ENCODE assay signal across 8 mouse cellular contexts in genomic region chr3:138526916-138527666, GRCm38 (mm10). TPM values are rescaled to one million over a fixed set of nuclear protein-coding genes. Genes with fewer than 3 reads are reported as not detected.
DNase-seq lines count a peak whose midpoint lies in the region; ATAC-seq and TF ChIP-seq lines count a peak whose summit lies in the region.

No protein-coding gene starts in this region.

- WGBS in forebrain, embryonic 16.5 days = under 1% methylated on average over 64 of the region's 85 CpGs
- WGBS in lung, embryonic 14.5 days = under 1% methylated on average over 80 of the region's 85 CpGs
- WGBS in olfactory bulb, adult 2 months = 1% methylated on average over 85 of the region's 85 CpGs
- WGBS in thymus, adult 2 months = 2% methylated on average over 71 of the region's 85 CpGs

- DNase-seq in G1E (ENCODE audit: low spot score) = peak; percentile 92
- peak; percentile 95 to 98 for DNase-seq in cerebellum, adult 18-20 months
- peak; percentile 92 to 94 for DNase-seq in heart, postnatal 36 days
- peak; percentile 97 to 99 for DNase-seq in layer of hippocampus, adult 2 months (ENCODE audit: low spot score in 2 of 2)
- peak; percentile 99 for DNase-seq in lung, embryonic 14.5 days
- peak; percentile 98 for DNase-seq in thymus, adult 2 months

- no peak for TF ChIP-seq CTCF in G1E (IDR thresholded peaks at IDR 0.05; ENCODE audit: low read depth, low read length)
- peak; percentile 69 for TF ChIP-seq CTCF in layer of hippocampus, adult 2 months (conservative IDR thresholded peaks at IDR 0.05)
- peak; percentile 67 for TF ChIP-seq CTCF in lung, embryonic 14.5 days (IDR thresholded peaks at IDR 0.05; ENCODE audit: low read depth)
- TF ChIP-seq CTCF in olfactory bulb, adult 2 months (IDR thresholded peaks at IDR 0.05; ENCODE audit: insufficient read depth, low read depth, low read length) = no peak
- TF ChIP-seq CTCF in thymus, adult 2 months (IDR thresholded peaks at IDR 0.05; ENCODE audit: borderline replicate concordance, control insufficient read depth, extremely low read depth, insufficient read depth, low read length, poor library complexity) = no peak

- TF ChIP-seq POLR2A in olfactory bulb, adult 2 months (IDR thresholded peaks at IDR 0.05; ENCODE audit: insufficient read depth, low read depth, low read length) = peak; percentile 49; the same call in 1 of the 2 replicates
- TF ChIP-seq POLR2A in thymus, adult 2 months (IDR thresholded peaks at IDR 0.05; ENCODE audit: control insufficient read depth, extremely low read depth, insufficient read depth, low read length, poor library complexity) = peak; percentile 70

- H3K27ac ChIP-seq in forebrain, embryonic 16.5 days (ENCODE audit: low read length) = peak overlapping the region; percentile 96
- peak overlapping the region; percentile 94 for H3K27ac ChIP-seq in layer of hippocampus, adult 2 months
- peak overlapping the region; percentile 95 for H3K27ac ChIP-seq in lung, embryonic 14.5 days (ENCODE audit: low read depth)
- H3K27ac ChIP-seq in olfactory bulb, adult 2 months (ENCODE audit: insufficient read depth, low read depth, low read length) = peak overlapping the region; percentile 71
- H3K27ac ChIP-seq in thymus, adult 2 months (ENCODE audit: control insufficient read depth, insufficient read depth, low read length) = peak overlapping the region; percentile 59

- intact Hi-C loops in heart, postnatal 36 days (cut with DNase I) = loop anchor here (1.0 to 5.0 kb wide), 5 partner anchors 36 to 665 kb away; partner anchors contain the start of genes Adh5, H2afz, Rap1gds1 and Tspan5

- peak overlapping the region; percentile 98 for H3K4me2 ChIP-seq in forebrain, embryonic 16.5 days (ENCODE audit: low read length)
- H3K4me2 ChIP-seq in lung, embryonic 14.5 days = peak overlapping the region; percentile 91

- no peaks in the 10 kb centered on the region; the same call in 1 of the 2 replicates for H3K27me3 ChIP-seq in G1E (ENCODE audit: insufficient read depth, low read length)
- no peaks in the 10 kb centered on the region; the same call in 1 of the 2 replicates for H3K27me3 ChIP-seq in forebrain, embryonic 16.5 days (replicated peaks; ENCODE audit: control insufficient read depth, insufficient read depth, low read length)
- H3K27me3 ChIP-seq in lung, embryonic 14.5 days (ENCODE audit: insufficient read depth, low read length) = no peaks in the 10 kb centered on the region
- no peaks in the 10 kb centered on the region for H3K27me3 ChIP-seq in thymus, adult 2 months (ENCODE audit: control insufficient read depth, insufficient read depth, low read length)

- H3K9me3 ChIP-seq in G1E (replicated peaks) = no peaks in the 10 kb centered on the region
- H3K9me3 ChIP-seq in forebrain, embryonic 16.5 days (ENCODE audit: control insufficient read depth, low read length) = no peaks in the 10 kb centered on the region
- no peaks in the 10 kb centered on the region for H3K9me3 ChIP-seq in lung, embryonic 14.5 days (ENCODE audit: low read depth, low read length)

- peak; percentile 90 for ATAC-seq in G1E (ENCODE audit: extremely low read depth, insufficient number of reproducible peaks, low FRiP score, poor library complexity, severe bottlenecking)
- ATAC-seq in forebrain, embryonic 16.5 days = peak; percentile 95
- peak; percentile 89 for ATAC-seq in lung, embryonic 14.5 days (ENCODE audit: insufficient read depth)

- peak overlapping the region; percentile 91 for H3K4me3 ChIP-seq in G1E (ENCODE audit: low read depth, low read length)
- H3K4me3 ChIP-seq in forebrain, embryonic 16.5 days (replicated peaks; ENCODE audit: low read length) = peak overlapping the region; percentile 69
- H3K4me3 ChIP-seq in layer of hippocampus, adult 2 months = peak overlapping the region; percentile 83
- H3K4me3 ChIP-seq in lung, embryonic 14.5 days (ENCODE audit: low read depth, low read length) = peak overlapping the region; percentile 99
- peak overlapping the region; percentile 94 for H3K4me3 ChIP-seq in olfactory bulb, adult 2 months (ENCODE audit: insufficient read depth, low read depth, low read length)
- peak overlapping the region; percentile 94 for H3K4me3 ChIP-seq in thymus, adult 2 months (ENCODE audit: control insufficient read depth, insufficient read depth, low read length)

- peak overlapping the region; percentile 93 for H3K9ac ChIP-seq in forebrain, embryonic 16.5 days (replicated peaks; ENCODE audit: low read depth, low read length)
- H3K9ac ChIP-seq in lung, embryonic 14.5 days = peak overlapping the region; percentile 98

- H3K36me3 ChIP-seq in G1E (replicated peaks) = peaks cover 11% of the 10 kb centered on the region
- no peaks in the 10 kb centered on the region for H3K36me3 ChIP-seq in forebrain, embryonic 16.5 days (ENCODE audit: control insufficient read depth, insufficient read depth)
- no peaks in the 10 kb centered on the region for H3K36me3 ChIP-seq in lung, embryonic 14.5 days (ENCODE audit: insufficient read depth)
- no peaks in the 10 kb centered on the region for H3K36me3 ChIP-seq in thymus, adult 2 months (ENCODE audit: control insufficient read depth, insufficient read depth, low read length)

- H3K4me1 ChIP-seq in G1E (ENCODE audit: insufficient read depth, low read depth, low read length) = peaks cover 40% of the 10 kb centered on the region
- peaks cover 28% of the 10 kb centered on the region for H3K4me1 ChIP-seq in forebrain, embryonic 16.5 days (replicated peaks; ENCODE audit: control insufficient read depth, insufficient read depth, low read length)
- peaks cover 27% of the 10 kb centered on the region for H3K4me1 ChIP-seq in lung, embryonic 14.5 days (ENCODE audit: insufficient read depth)
- peaks cover 10% of the 10 kb centered on the region for H3K4me1 ChIP-seq in olfactory bulb, adult 2 months (ENCODE audit: control insufficient read depth, insufficient read depth, low read length)
- H3K4me1 ChIP-seq in thymus, adult 2 months (replicated peaks; ENCODE audit: control insufficient read depth, insufficient read depth, low read length) = peaks cover 7% of the 10 kb centered on the region

RNA-seq across cellular contexts. Expression of gene Eif4e, which starts 1.1 kb away (rescaled TPM):
- total RNA-seq in G1E (2014; fragmentation: Nextera tagmentation) (584 and 634 TPM in 2 replicates), G1E (2017) (173 and 248 TPM in 2 replicates)
- 13.2 and 21.2 TPM in 2 replicates for polyA plus RNA-seq in G1E (2012)
- polyA plus RNA-seq in forebrain, embryonic 16.5 days (2015; fragmentation: Nextera tagmentation; extraction: Ambion mirVana) = 388 and 397 TPM in 2 replicates
- total RNA-seq in heart, postnatal 36 days (2021) = 100 to 1,000 TPM; 176 to 192 TPM
- 100 to 1,000 TPM; 180 to 182 TPM for total RNA-seq in layer of hippocampus, adult 2 months (2021)
- 405 and 425 TPM in 2 replicates for polyA plus RNA-seq in lung, embryonic 14.5 days (2014; fragmentation: Nextera tagmentation; extraction: Ambion mirVana)
- polyA plus RNA-seq in olfactory bulb, adult 2 months (2012; ENCODE audit: insufficient read depth, insufficient read length, low replicate concordance, missing spikeins) = 280 TPM in 1 of 2 replicates, not detected in the other
- polyA plus RNA-seq in thymus, adult 2 months (2012; rRNA removed) = 20.1 and 25.1 TPM in 2 replicates

RNA-seq across cellular contexts. Expression of gene Metap1, which starts 37.8 kb away (rescaled TPM):
- total RNA-seq in G1E (2014; fragmentation: Nextera tagmentation) (61.8 and 67.3 TPM in 2 replicates), G1E (2017) (63.0 and 66.3 TPM in 2 replicates)
- polyA plus RNA-seq in G1E (2012) = 24.3 and 29.3 TPM in 2 replicates
- 48.0 and 52.3 TPM in 2 replicates for polyA plus RNA-seq in forebrain, embryonic 16.5 days (2015; fragmentation: Nextera tagmentation; extraction: Ambion mirVana)
- total RNA-seq in heart, postnatal 36 days (2021) = 10 to 100 TPM; 39.0 to 39.2 TPM
- total RNA-seq in layer of hippocampus, adult 2 months (2021) = 10 to 100 TPM; 43.8 to 46.0 TPM
- polyA plus RNA-seq in lung, embryonic 14.5 days (2014; fragmentation: Nextera tagmentation; extraction: Ambion mirVana) = 58.0 and 60.9 TPM in 2 replicates
- polyA plus RNA-seq in olfactory bulb, adult 2 months (2012; ENCODE audit: insufficient read depth, insufficient read length, low replicate concordance, missing spikeins) = not detected in 2 replicates
- 18.6 and 23.1 TPM in 2 replicates for polyA plus RNA-seq in thymus, adult 2 months (2012; rRNA removed)

Comparison
In these comparisons a context has a peak if more than half of its experiments do, and no peak if none do; other contexts are left out.
1. Peak in every context shown above with its lines: DNase-seq, ATAC-seq, H3K4me3 ChIP-seq and H3K27ac ChIP-seq.
2. CTCF ChIP-seq: peak in layer of hippocampus, adult 2 months (single experiment) and lung, embryonic 14.5 days (single experiment); none in G1E (single experiment), olfactory bulb, adult 2 months (single experiment) and thymus, adult 2 months (single experiment).